Mouse (Mus musculus): ENCODE results near the gene Arrdc2.

Arrdc2 gene

GRCm38 (mm10) chr8:70864712-70865221 is 25.2 kb upstream of the Arrdc2 start:
- DNase-seq (ENCODE audit: low spot score in 2 of 2): no peak

GRCm38 (mm10) chr8:70863956-70864711 is 24.6 kb upstream of the Arrdc2 start:
- DNase-seq (ENCODE audit: low spot score in 2 of 2): no peak

- DNase-seq (ENCODE audit: low spot score in 2 of 2): no peak
Observed at GRCm38 (mm10) chr8:70862824-70863641, 23.5 kb upstream of the Arrdc2 start, which contains the start of gene Kcnn1. Gene Kcnn1 (minus strand): TSS chr8:70863258.

- DNase-seq (ENCODE audit: low spot score in 2 of 2): no peak
Observed at GRCm38 (mm10) chr8:70857516-70857915, 18.0 kb upstream of the Arrdc2 start.

GRCm38 (mm10) chr8:70856541-70857197 is 17.1 kb upstream of the Arrdc2 start:
- no peak for DNase-seq (ENCODE audit: low spot score in 2 of 2)

- no peak for DNase-seq (ENCODE audit: low spot score in 2 of 2)
Observed at GRCm38 (mm10) chr8:70856028-70856427, 16.5 kb upstream of the Arrdc2 start.

- no peak for DNase-seq (ENCODE audit: low spot score in 2 of 2)
Observed at GRCm38 (mm10) chr8:70853863-70854262, 14.3 kb upstream of the Arrdc2 start.

GRCm38 (mm10) chr8:70852595-70853231 is 13.2 kb upstream of the Arrdc2 start:
- DNase-seq (ENCODE audit: low spot score in 2 of 2): no peak

GRCm38 (mm10) chr8:70851837-70852236 is 12.3 kb upstream of the Arrdc2 start:
- DNase-seq (ENCODE audit: low spot score in 2 of 2): no peak

GRCm38 (mm10) chr8:70850947-70851346 is 11.4 kb upstream of the Arrdc2 start:
- no peak for DNase-seq (ENCODE audit: low spot score in 2 of 2)

- DNase-seq (ENCODE audit: low spot score in 2 of 2): no peak
Observed at GRCm38 (mm10) chr8:70850132-70850845, 10.8 kb upstream of the Arrdc2 start.

GRCm38 (mm10) chr8:70849333-70849990 is 9.9 kb upstream of the Arrdc2 start:
- no peak for DNase-seq (ENCODE audit: low spot score in 2 of 2)

GRCm38 (mm10) chr8:70846371-70847154 is 7.0 kb upstream of the Arrdc2 start:
- no peak for DNase-seq (ENCODE audit: low spot score in 2 of 2)

- DNase-seq (ENCODE audit: low spot score in 2 of 2): no peak
Observed at GRCm38 (mm10) chr8:70845108-70845507, 5.6 kb upstream of the Arrdc2 start.

- peak; percentile 89 to 95 for DNase-seq (ENCODE audit: low spot score in 2 of 2)
Observed at GRCm38 (mm10) chr8:70844523-70844922, 5.0 kb upstream of the Arrdc2 start.

- DNase-seq (ENCODE audit: low spot score in 2 of 2): no peak
Observed at GRCm38 (mm10) chr8:70843941-70844340, 4.4 kb upstream of the Arrdc2 start.

GRCm38 (mm10) chr8:70843214-70843773 is 3.8 kb upstream of the Arrdc2 start:
- peak; percentile 43 for DNase-seq (ENCODE audit: low spot score in 2 of 2)

- no peak for DNase-seq (ENCODE audit: low spot score in 2 of 2)
Observed at GRCm38 (mm10) chr8:70842484-70842883, 3.0 kb upstream of the Arrdc2 start.

Measured in spleen, postnatal 14 days (tissue).